Mouse (Mus musculus): Measurements from ENCODE around the gene Arl3. TPM values are rescaled to one million over a fixed set of nuclear protein-coding genes. Genes with fewer than 3 reads are reported as not detected.

Arl3 gene
- polyA plus RNA-seq, 1 experiment: not detected

DNA sequence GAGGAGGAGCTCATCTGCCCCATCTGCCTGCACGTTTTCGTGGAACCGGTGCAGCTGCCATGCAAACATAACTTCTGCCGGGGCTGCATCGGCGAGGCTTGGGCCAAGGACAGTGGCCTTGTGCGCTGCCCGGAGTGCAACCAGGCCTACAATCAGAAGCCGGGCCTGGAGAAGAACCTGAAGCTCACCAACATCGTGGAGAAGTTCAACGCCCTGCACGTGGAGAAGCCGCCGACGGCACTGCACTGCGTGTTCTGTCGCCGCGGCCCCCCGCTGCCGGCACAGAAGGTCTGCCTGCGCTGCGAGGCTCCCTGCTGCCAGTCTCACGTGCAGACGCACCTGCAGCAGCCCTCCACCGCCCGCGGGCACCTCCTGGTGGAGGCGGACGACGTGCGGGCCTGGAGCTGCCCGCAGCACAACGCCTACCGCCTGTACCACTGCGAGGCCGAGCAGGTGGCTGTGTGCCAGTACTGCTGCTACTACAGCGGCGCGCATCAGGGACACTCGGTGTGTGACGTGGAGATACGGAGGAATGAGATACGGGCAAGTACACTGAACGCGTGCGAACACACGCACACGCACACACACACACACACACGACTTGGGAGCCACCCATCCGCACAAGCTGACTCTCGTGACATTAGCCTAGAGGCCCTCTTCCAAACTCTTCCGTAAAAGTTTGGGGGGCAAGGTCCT lies 70.4 kb downstream of the Arl3 start:
- TF ChIP-seq POLR2A (IDR thresholded peaks at IDR 0.05; ENCODE audit: insufficient read depth, low read depth, low read length) (no peak), CTCF (IDR thresholded peaks at IDR 0.05; ENCODE audit: insufficient read depth, low read depth, low read length) (no peak)
- H3K27ac ChIP-seq (ENCODE audit: insufficient read depth, low read depth, low read length): peak overlapping the region; percentile 98
- WGBS: under 1% methylated on average over 53 of the region's 53 CpGs
- H3K4me3 ChIP-seq (ENCODE audit: insufficient read depth, low read depth, low read length): peak overlapping the region; percentile 90
- peaks cover 29% of the 10 kb centered on the region for H3K4me1 ChIP-seq (ENCODE audit: control insufficient read depth, insufficient read depth, low read length)

DNA sequence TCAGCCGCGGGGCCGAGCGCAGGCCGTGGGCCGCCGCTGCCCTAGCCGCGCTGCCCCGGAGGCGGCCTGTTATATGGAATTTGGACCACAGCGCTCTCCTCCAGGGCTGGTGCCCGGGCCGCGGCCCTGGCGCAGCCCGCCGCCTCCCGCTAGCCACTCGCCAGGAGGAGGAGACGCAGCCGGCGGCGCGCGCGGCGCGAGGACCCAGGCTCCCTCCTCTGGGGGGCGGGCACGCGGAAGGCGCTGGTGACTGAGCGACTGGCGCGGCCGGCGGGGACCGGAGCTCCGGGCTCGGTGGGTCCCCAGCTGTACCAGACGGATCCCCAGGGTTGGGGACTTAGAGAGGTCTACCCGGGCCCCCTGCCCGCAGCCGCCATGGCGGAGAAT lies 70.9 kb downstream of the Arl3 start:
- WGBS: under 1% methylated on average over 41 of the region's 46 CpGs
- TF ChIP-seq CTCF (IDR thresholded peaks at IDR 0.05; ENCODE audit: insufficient read depth, low read depth, low read length) (no peak), POLR2A (IDR thresholded peaks at IDR 0.05; ENCODE audit: insufficient read depth, low read depth, low read length) (0 out of 2 replicates have a peak, but pooled peaks have one; percentile 26)
- peaks cover 23% of the 10 kb centered on the region for H3K4me1 ChIP-seq (ENCODE audit: control insufficient read depth, insufficient read depth, low read length)
- H3K27ac ChIP-seq (ENCODE audit: insufficient read depth, low read depth, low read length): peak overlapping the region; percentile 98
- H3K4me3 ChIP-seq (ENCODE audit: insufficient read depth, low read depth, low read length): peak overlapping the region; percentile 90

DNA sequence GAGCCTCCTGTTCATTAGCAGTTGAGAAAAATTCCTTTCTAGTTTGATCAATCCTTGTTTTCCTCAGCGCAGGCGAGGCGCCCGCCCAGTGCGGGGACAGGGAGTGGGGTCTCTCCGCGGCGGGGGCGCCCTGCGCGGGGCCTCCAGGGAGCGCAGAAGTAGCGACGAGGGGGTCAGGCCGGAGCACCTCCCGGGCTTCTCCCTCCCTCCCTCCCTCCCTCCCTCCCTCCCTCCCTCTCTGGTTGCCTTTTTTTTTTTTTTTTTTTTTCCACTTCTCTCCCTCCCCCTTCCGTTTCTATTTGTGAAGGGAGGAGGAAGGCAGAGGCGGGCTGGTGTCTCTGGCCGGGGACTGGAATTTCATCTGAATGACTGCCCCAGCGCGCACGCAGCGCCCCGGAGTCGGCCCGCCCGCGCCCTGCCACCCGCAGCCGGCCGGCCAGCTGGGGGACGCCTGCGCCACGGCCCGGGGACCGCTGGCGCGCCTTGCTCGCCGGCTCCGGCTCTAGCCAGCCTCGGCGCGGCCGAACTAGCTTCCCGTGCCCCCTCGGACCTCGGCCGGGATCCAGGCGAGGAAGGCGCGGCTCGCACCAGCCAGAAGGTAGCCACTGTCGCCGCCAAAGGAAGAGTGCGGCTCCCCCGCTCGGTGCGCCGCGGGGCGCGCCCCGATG lies 71.5 kb downstream of the Arl3 start, which contains the start of gene Trim8:
Gene Trim8 (plus strand): TSS at position 302 of the 668 bp plus-strand sequence.
- Histone ChIP-seq H3K4me1 (ENCODE audit: control insufficient read depth, insufficient read depth, low read length) (peaks cover 18% of the 10 kb centered on the region), H3K4me3 (ENCODE audit: insufficient read depth, low read depth, low read length) (peak within 1 kb of the TSS; percentile 90), H3K27ac (ENCODE audit: insufficient read depth, low read depth, low read length) (peak within 1 kb of the TSS; percentile 98)
- TF ChIP-seq POLR2A (IDR thresholded peaks at IDR 0.05; ENCODE audit: insufficient read depth, low read depth, low read length) (0 out of 2 replicates have a peak, but pooled peaks have one; percentile 36), CTCF (IDR thresholded peaks at IDR 0.05; ENCODE audit: insufficient read depth, low read depth, low read length) (no peak)
- WGBS: under 1% methylated on average over 60 of the region's 64 CpGs

DNA sequence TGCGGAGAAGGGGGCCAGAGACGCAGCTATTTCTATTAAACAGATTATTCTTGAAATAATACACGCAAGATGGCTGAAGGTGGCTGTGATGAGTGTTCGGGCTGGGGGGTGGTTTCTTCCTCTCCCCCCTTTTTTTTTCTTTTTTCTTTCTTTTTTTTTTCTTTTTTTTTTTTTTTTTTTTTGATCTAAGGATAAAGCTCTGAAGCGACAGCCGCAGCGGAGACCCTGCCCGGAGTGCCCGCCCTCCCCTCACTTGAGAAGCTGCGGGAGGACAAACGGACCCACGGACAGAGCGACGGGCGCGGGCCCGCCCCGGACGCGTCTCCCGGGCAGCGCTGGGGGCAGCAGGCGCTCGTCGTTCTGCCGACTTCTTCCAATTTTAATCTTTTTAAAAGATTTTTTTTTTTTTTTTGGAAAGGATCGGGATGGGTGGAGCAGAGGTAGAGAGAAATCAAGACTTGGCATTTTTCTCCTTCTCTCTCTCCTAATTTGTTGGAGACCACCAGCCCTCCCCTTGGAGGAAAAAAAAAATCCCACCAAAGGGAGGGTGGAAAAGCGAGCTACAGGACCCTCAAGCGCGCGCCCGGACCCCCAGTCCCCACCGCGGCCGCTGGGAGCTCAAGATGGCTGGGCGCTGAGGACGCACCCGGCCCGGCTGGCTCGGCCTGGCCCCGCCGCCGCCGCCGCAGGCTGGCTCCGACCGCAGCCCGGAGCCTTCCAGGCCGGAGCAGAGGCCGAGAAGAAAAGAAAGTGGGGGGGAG lies 72.2 kb downstream of the Arl3 start:
- Histone ChIP-seq H3K4me3 (ENCODE audit: insufficient read depth, low read depth, low read length) (peak overlapping the region; percentile 90), H3K27ac (ENCODE audit: insufficient read depth, low read depth, low read length) (peak overlapping the region; percentile 98), H3K4me1 (ENCODE audit: control insufficient read depth, insufficient read depth, low read length) (peaks cover 10% of the 10 kb centered on the region)
- TF ChIP-seq CTCF (IDR thresholded peaks at IDR 0.05; ENCODE audit: insufficient read depth, low read depth, low read length): no peak
- 0 out of 2 replicates have a peak, but pooled peaks have one; percentile 8 for TF ChIP-seq POLR2A (IDR thresholded peaks at IDR 0.05; ENCODE audit: insufficient read depth, low read depth, low read length)
- WGBS: under 1% methylated on average over 46 of the region's 50 CpGs

DNA sequence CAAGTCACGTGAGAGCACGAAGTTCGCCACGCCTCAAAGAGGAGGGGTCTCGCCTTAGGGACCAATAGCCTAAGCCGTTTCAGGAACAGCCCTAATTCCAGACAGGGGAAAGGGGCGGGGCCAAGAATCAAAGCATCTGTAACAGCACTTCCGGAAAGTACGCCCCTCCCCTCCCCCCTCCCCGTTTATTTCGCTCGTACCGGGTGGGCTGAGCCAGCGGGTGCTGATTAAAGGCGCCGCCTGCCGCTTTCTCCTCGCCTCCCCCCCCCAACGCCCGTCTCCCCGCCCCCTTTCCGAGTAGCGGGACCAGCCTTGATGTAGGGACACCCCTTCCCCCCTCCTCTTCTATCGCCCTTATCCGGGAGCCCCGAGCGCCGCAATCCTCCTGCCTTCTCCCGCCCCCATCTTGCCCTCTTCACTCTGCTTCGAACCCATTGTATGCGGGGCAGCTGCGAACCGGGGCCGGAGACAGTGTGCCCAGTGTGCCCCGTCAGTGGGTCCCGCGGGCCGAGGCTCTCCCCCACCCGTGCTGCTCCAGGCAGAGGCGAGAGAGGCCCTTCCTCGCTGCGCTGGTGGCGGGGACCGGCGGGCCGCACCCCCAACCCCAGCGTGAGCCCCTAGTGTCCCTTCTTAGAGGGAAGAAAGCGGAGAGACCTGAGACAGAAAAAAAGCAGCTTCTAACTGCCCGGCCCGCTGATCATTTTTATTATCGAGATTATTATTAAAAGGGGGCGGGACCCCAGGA lies 73.0 kb downstream of the Arl3 start:
- Histone ChIP-seq H3K4me3 (ENCODE audit: insufficient read depth, low read depth, low read length) (peak overlapping the region; percentile 90), H3K27ac (ENCODE audit: insufficient read depth, low read depth, low read length) (peak overlapping the region; percentile 91), H3K4me1 (ENCODE audit: control insufficient read depth, insufficient read depth, low read length) (peaks cover 3% of the 10 kb centered on the region; the same call in 1 of the 2 replicates)
- WGBS: 0% methylated on average over 48 of the region's 52 CpGs
- TF ChIP-seq CTCF (IDR thresholded peaks at IDR 0.05; ENCODE audit: insufficient read depth, low read depth, low read length) (no peak), POLR2A (IDR thresholded peaks at IDR 0.05; ENCODE audit: insufficient read depth, low read depth, low read length) (0 out of 2 replicates have a peak, but pooled peaks have one; percentile 37)

DNA sequence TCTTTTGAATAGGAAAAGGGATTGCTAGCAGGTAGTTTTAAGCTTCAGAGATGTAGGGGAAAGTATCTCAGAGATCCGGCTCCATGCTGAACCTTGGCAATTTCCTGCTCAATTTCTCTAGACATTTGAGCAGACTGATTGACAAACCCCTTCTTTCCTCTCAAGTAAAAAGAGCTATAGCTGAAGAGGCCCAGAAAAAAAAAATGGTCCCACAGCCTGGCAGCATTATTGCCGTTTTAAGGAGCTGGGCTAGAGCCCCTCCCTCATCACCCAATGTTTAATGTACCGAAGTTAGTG lies 73.5 kb downstream of the Arl3 start:
- TF ChIP-seq POLR2A (IDR thresholded peaks at IDR 0.05; ENCODE audit: insufficient read depth, low read depth, low read length) (no peak), CTCF (IDR thresholded peaks at IDR 0.05; ENCODE audit: insufficient read depth, low read depth, low read length) (no peak)
- WGBS: under 1% methylated on average over 3 of the region's 3 CpGs
- no peaks in the 10 kb centered on the region for H3K4me1 ChIP-seq (ENCODE audit: control insufficient read depth, insufficient read depth, low read length)
- no peak overlapping the region for H3K4me3 ChIP-seq (ENCODE audit: insufficient read depth, low read depth, low read length)
- H3K27ac ChIP-seq (ENCODE audit: insufficient read depth, low read depth, low read length): peak overlapping the region; percentile 39; the same call in 1 of the 2 replicates

DNA sequence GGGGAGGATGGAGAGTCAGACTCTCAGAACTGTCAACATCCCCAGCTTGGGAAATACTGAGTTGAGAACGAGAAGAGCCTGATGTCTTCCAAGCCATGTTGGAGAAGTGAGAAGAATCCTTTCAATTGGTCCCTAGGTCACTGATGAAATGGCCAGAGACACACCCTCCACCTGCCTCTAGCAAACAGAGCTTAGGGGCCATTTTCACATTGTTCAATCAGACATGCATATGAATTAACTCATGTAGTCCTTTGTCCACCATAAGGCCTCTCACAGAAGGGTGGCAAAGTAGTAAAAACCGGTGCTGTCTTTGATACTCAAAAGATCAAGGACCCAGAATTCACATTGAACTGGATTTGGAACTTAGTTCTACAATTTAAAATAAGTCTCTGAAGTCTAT lies 75.8 kb downstream of the Arl3 start:
- no peak overlapping the region for H3K4me3 ChIP-seq (ENCODE audit: insufficient read depth, low read depth, low read length)

DNA sequence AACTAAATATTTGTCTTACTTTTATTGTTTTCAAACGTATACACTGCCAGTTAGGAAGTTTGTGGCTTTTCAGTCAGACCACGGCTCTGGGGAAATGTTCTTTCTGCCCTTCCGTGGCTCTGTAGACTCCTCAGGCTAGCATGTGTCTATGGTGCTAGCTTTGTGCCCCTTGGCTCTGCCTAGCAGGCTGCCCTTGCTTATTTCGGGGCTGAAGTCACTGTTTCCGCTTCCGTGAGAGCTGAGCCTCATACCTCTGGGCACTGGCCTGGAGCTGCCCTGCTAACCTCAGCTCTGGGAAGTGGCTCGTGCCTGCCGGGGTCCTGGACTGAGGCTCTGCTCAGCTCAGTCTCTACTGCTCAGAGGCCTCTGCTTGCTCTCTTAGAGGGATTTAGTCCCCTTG lies 77.9 kb downstream of the Arl3 start:
- no peak overlapping the region for H3K4me3 ChIP-seq (ENCODE audit: insufficient read depth, low read depth, low read length)

More for the DNA sequence above, 75.8 kb downstream of the Arl3 start:
- TF ChIP-seq CTCF (IDR thresholded peaks at IDR 0.05; ENCODE audit: insufficient read depth, low read depth, low read length): no peak
- TF ChIP-seq POLR2A (IDR thresholded peaks at IDR 0.05; ENCODE audit: insufficient read depth, low read depth, low read length): no peak
- Histone ChIP-seq H3K4me1 (ENCODE audit: control insufficient read depth, insufficient read depth, low read length) (no peaks in the 10 kb centered on the region), H3K27ac (ENCODE audit: insufficient read depth, low read depth, low read length) (no peak overlapping the region)
- 78% methylated on average over 2 of the region's 2 CpGs for WGBS

More for the DNA sequence above, 77.9 kb downstream of the Arl3 start:
- Histone ChIP-seq H3K4me1 (ENCODE audit: control insufficient read depth, insufficient read depth, low read length) (peaks cover 4% of the 10 kb centered on the region), H3K27ac (ENCODE audit: insufficient read depth, low read depth, low read length) (no peak overlapping the region)
- no peak for TF ChIP-seq POLR2A (IDR thresholded peaks at IDR 0.05; ENCODE audit: insufficient read depth, low read depth, low read length)
- TF ChIP-seq CTCF (IDR thresholded peaks at IDR 0.05; ENCODE audit: insufficient read depth, low read depth, low read length): no peak
- 83% methylated on average over 8 of the region's 8 CpGs for WGBS
